Mouse (Mus musculus): ENCODE measurements around the gene Zfyve28. TPM values are rescaled to one million over a fixed set of nuclear protein-coding genes. Genes with fewer than 3 reads are reported as not detected.

Zfyve28 gene
- under 1 TPM; 0.42 to 0.59 TPM for total RNA-seq (2021)
- long read RNA-seq, experiment 1, partial matches to known transcripts: 0 of 2 reads
- long read RNA-seq, experiment 1, other reads (novel, unspliced or antisense): 1 of 2 reads
- long read RNA-seq, experiment 2: 0 reads

DNA sequence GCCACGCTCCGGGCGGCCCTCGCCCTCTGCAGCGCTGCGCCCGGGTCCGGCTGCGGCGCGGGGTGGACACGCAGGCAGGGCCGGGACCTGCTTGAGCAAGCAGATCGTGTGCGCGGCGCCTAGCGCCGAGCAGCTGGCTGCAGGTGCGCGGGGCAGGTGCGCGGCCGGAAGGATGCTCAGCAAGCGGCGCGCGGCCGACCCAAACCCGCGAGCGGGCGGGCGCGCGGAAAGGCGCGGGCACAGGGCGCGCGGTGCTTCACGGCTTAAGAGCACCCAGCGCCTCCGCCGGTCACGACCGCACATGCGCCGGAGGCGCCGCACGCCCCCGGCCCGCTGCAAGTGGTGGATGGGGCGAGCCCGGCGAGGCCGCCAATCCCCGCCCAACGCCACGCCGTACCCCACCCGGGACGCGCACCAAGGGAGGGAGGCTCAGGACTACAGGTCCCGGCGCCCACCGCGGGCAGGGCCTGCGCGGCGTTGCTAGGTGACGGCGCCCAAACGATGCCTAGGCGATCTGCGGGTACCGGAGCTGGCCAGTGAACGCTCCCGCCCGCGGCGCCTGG is at the start of gene Zfyve28, which contains the start of gene Cfap99:
Gene Zfyve28, minus strand, starts transcription at position 296 of the 563 bp plus-strand sequence.
Gene Cfap99, plus strand, starts transcription at position 447 of the 563 bp plus-strand sequence.
- DNase-seq: peak; percentile 73 to 76

DNA sequence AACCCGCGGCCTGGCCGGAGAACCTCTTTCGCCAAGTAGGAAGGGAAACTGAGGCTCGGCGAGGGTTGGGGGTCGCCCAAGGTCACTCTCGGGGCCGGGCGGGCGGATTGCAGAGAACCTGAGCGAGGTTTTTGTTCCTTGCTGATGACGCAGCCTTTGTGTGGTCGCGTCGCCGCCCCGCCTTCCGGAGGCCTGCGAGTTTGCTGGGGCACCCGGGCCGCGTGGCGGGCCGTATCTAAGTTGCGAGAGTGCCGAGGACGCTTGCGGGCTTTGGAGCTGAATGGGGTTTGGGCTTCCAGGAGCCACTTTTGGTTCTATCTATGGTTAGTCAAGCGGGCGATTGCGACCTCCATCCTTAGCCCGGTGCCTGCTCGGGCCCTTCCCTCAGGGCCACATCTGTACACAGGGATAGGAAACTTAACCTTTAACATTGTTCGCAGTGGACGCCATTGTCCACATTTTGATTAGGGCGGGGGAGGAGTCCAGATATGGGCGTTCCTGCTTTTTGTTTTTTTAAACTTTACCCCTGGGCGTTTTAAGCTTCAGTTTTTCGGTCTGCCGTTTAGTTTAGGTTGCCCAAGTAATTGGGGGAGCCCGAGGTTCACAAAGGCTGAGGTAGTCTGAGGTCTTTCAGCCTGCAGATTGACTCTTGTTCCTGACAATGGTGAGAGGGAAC is 48.7 kb upstream of the Zfyve28 start:
- peak; percentile 53 to 56 for DNase-seq

DNA sequence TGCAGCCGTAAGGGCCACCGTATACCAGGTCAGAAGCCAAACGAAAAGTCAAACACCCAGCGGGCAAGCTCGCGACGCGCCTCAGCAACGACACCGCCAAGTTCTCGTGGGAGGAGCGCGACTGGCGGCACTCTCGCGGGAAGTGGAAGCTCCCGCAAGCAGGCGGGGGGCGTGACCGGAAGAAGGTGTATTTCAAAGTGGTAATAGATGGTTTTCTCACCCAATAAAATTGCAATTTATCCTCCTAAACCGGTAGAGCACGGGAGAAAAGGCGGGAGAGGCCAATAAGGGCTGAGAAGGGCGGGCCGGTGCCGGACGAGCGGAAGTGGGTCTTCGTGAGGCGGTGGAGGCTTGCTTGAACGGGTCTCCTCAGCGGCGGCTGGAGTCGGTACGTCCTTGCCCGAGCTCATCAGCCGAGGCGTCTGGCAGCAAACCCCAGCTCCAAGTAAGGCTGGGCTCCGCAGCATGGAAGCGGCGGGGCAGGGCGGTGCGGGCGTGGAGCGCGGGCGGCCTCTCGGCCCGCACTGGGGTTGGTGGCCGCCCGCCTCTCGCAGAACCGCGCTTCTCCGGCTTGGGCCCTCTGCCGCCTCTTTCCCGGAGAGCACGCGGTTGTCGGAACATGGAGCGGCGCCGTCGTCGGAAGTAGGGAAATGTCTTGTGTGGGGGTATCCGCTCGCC is 48.0 kb upstream of the Zfyve28 start, which contains the start of gene Rnf4:
Gene Rnf4, plus strand, starts transcription at position 193 of the 678 bp plus-strand sequence.
- peak; percentile 99 for DNase-seq

DNA sequence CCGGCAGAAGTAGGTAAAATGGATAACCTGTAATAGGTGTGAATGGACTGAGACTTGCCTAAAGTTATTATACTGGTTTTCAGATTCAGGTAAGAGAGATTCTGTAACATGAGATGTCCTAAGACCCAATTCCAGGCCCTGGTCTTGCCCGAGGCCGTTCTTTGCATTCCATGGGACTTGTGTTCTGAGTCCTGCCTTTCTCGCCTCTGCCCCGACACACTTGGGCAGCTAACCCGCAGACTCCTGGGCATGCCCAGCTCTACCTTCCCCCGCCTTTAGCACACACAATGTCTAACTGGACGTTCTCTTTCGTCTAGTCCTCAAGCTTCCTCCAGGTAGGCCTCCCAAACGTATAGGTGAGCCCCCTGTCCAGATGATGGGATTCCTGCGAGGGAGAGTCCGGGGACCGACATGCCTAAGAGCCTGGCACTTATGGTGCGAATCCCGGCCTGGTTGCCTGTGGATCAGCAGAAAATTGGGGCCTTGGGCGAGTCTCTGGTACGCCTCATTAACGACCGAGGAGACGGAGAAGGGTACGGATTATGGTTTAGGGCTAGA is 47.4 kb upstream of the Zfyve28 start:
- no peak for DNase-seq

DNA sequence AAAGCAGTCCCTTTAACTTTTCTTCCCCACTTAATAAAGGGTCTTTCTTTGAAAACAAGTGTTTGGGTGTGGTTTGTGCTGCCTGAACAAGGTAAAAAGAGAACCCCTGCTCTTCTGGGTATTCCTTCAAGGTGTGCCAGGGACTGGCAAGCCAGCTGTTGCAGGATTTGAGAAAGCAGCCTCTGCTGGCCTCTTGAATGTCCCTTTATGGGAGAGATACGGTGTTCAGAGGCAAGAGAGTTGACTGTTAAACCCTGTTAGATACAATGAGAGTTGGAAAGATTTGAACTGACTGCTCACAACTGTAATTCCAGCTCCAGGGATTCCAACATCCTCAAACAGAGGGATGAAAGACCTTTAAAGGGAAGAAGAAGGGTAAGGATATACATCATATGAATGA is 45.8 kb upstream of the Zfyve28 start:
- no peak for DNase-seq

DNA sequence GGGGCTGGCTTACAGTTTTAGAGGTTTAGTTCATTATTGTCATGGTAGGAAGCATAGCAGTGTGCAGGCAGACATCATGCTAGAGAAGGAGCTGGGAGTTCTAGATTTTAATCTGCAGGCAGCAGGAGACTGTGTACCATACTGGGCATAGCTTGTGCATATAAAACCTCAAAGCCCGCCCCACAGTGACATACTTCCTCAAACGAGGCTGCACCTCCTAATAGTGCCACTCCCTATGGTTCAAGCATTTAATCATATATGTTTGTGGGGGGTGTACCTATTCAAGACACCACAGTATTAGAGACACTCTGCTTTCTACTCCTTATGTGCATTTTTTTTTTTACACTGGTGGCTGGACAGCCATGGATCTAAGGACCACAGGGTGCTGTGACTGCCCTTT is 41.9 kb upstream of the Zfyve28 start:
- DNase-seq: no peak

DNA sequence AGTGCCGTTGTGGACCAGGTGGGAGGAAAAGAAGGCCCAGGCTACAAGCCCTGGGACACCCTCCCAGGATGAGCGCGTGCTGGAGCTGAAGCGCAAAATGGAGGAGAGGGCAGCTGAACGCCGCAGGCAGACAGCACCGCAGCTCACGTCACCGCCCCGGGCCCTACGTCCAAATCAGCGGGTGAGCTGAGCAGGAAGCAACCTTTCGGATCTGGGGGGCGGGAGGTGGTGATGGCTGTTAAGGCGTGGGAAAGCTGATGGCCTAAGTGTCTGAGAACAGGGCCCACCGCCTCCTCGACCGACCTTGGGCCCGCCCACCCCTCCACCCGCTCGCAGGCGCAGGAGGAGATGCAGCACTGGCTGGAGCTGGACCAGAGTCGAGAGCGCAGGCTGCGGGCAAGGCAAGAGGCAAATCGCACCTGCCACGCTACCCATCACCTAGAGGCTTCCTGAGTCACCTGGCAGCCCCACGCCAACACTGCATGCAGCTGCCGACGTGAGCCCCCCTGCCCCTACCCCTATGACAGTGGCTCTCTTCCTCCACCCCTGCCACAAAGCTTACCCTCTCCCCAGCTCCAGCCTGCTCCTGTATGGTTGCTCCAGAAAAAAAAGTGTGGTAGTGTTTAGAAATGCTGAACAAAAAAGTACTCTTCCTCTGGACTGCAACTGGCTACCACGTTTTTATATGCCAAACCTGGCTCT is 38.8 kb upstream of the Zfyve28 start:
- DNase-seq: peak; percentile 10 to 22

DNA sequence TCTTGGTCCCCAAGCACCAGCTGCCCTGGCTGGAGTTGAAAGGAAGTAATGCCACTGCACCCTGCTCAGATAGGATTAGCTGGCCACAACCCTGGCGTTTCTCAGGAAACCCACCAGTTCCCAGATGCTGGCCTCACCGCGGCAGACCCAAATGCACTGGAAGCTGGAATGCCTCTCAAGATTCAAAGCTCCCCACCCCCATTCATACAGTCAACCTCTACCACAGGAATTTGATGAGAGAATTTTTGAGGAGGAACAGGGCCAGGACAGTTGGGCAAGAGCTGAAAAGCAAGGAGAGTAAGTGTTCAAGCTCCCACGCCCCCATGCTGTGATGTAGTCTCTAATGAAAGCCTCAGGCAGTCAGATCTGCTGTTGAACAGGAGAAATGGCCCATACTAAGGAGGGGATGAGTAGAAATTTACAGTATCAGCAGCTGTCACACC is 38.0 kb upstream of the Zfyve28 start:
- peak in 1 of 2 experiments; percentile 8 for DNase-seq

DNA sequence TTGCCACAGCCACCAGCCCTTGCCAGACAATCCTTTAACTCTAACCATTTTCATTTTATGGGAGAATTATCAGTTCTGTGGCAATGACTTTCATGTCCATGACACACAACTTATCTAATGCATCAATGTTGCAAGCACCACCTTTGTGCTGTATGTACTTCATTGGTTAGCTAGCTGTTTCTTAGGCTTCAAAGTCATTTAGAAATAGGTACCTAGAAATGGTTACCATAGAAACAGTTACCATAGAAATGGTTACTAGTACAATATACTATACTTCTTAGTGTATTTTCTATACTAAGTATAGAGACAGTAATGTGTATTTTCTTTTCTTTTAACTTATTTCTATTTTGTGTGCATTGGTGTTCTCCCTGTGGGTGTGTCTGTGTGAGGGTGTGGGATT is 37.0 kb upstream of the Zfyve28 start:
- no peak for DNase-seq

DNA sequence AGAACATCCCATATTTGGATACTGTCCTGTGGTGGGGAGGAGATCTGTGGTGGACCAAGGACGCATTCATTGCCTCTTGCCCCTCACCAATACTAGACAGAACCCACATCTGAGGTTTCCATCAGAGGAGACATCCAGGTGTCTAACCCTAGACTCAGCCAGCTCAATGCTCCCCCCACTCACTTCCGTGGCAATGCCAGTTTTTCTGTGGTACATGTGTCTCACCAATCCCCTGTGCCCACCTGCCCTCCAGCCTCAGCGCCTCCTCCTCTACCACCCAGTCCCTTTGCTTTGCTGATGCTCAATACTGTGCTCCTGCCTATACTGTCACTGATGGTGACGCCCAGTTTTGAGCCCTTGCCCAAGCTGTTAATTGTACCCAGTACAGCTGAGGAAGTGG is 33.0 kb upstream of the Zfyve28 start:
- DNase-seq: no peak

DNA sequence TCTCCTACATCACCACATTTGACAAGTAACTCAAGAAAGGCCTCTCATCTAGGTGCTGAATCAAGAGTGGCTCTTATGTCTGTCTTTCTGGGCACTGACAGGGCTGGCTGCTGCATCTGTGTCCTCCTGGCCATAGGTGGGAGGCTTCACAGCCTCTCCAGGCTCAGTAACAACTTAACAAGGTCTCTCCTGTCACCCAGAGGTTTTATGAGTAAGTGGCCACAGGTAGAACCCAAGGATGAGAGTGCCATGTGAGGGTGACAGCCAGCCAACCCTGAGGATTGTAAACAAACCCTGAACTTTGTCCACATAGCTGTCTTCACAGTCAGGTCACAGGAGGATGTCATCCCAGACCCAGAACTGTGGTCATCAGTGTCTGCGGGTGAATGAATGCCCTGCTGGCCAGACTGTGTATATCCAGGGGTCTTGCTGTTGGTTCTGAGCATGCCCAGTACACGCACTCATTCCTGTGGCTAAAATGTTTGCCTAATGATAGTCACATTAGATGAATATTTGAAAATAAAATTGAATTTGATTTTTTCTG is 31.3 kb upstream of the Zfyve28 start:
- DNase-seq: no peak

DNA sequence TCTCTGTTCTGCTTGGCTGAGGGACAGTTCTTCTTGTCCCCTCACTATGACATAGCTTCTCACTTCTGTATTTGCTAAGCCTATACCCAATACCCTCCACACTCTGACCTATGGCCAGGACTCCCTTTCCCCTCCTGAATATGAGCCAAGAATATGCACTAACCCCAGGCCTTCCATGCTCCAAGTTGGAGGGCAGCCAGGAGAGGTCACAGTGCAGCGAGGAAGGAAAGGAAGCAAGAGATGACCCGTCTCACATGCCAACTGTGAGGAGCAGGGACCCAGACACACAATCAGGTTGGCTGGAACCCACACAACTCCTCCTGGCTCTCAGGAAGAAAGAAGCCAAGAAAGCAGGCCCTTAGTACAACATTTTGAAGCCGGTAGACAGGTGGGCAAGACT is 20.8 kb upstream of the Zfyve28 start:
- DNase-seq: no peak

DNA sequence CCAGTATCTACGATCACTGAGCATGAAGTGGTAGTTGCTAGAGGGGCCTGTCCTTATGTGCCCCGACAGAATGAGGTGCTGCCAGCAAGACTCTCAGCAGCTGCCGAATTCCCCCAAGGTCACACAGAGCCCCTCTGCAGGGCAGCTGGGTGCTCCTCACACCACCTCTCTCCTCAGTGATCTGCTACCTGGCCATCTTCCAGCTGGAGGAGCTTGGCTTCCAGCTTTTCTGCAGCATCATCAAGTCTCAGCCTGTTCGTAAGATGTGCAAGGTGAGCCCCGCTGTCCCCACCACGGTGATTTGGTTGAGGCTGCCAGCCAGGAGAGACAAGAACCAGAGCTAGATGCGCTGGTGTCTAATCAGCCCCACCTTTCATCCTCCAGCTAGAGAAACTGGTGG is 14.1 kb upstream of the Zfyve28 start:
- no peak for DNase-seq

DNA sequence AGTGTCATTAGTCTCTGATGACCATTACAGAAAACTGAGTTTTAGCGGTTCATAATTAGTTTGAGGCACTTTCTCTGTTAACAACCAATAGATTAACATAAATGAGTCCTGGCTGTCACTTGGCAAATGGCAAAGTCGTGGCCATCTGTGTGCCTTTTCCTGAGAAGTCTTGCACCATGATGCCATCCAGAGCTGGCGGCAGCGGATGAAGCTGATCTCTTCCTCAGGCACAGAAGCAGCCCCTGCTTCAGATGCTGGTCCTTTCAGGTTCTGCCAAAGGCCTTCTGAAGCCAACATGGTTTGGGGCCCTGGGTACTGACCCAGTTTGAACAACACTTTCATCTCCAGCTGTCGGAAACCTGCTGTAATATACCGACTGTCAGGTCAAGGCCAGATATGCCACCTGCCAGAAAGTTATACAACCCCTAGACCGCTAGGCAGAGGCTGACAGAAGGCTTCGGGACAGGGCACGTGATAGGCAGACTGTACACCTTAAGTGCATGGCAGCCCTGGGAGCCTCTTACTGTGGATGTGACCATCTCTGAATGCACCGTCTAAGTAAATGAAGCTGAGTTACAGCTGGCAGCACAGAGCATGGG is 10.8 kb upstream of the Zfyve28 start:
- no peak for DNase-seq

DNA sequence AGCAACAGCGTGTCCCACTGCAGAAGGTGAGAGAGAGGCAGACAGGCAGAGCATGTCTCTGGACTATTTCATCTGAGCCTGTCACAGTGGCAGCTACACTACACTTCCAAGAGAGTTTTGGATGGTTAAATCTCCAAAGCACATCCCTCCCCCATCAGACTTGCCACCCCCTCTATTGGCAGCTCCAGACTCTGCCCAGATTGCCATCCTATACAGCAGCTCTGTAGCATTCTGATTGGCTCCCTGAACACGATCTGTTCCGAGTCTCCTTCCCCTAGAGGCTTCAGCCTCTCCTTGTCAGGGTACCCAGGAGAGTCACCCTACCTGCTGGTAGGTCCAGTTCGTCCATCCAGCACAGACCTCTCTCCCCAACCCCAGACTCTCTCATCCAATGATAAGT is 9.8 kb upstream of the Zfyve28 start:
- DNase-seq: no peak

DNA sequence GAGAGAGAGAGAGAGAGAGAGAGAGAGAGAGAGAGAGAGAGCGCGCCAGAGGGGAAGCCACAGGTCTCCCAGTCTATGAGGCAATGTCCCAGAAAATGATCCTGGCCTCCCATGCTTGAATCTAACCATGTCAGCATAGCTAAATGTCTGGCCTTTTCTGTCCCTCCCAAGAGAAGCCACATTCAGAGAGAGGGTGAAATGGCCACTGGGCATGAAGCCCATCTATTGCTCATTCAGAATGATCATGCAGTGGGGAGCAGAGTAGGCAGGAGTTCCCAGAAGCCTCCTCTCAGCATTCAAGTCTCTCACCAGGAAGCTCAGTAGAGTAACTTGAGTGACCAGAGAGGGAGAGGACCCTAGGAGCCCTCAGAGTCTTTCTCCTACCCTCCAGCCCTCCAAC is 6.9 kb upstream of the Zfyve28 start:
- DNase-seq: peak in 1 of 2 experiments; percentile 36

DNA sequence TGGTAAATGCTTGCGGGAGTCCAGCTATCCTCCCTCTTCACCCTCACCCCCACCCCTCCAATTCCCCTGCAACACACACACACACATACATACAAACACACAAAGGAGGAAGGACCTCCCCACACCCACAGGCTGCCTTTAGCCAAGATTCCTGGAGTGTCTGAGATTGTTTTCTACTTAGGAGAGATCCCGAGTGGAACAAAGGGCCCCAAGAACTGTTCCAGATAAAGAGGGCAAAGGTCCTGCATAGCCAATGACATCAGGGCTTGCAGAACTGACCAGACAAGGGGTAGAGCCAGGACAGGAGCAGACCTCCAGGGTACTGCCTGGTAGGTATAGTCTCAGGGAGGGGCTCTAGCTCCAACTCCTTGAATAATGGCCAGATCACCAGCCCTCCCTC is 6.4 kb upstream of the Zfyve28 start:
- peak in 1 of 2 experiments; percentile 56 for DNase-seq

DNA sequence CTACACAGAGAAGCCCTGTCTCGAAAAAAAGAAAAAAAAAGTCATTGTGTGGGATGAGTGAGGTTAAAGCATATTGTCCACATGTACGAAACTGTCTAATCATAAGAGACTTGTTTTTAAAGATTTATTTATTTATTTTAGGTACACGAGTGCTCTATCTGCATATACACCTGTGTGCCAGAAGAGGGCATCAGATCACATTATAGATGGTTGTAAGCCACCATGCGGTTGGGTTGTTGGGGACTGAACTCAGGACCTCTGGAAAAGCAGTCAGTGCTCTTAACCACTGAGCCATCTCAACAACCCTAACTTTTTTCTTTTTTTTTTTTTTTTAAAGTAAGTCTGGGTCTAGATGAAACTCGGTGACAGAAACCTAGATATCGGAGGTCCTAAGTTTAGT is 5.1 kb upstream of the Zfyve28 start:
- no peak for DNase-seq

DNA sequence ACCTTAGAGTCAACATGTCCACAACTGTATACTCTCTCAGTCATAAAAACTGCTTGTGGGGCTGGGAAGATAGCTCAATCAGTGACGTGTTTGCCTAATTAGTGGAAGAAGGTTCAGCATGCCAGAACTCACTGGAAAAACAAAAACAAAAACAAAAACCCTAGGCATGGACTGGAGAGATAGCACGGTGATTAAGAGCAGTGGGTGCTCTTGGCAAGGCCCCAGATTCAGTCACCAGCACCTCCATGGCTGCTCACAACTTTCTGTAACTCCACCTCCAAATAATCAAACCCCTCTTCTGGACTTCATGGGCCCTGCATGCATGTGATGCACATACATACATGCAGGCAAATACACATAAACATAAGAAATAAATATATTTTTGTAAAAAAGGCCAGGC is 1.0 kb upstream of the Zfyve28 start:
- DNase-seq: no peak

DNA sequence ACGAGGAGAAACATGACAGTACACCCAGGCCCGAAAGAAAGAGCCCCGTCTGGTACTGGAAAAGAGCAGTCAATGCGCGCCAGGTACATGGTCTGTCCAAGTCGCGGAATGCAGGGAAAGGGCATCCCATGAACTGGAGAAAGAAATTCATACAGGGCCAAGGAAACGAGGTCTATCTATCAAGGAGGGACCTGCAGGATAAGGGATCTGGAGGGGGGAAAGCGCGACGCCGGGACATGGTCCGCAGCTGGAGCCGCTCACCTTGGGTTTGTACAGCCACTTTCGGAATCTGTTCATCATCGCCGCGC is 457 bp downstream of the Zfyve28 start:
- no peak for DNase-seq

DNA sequence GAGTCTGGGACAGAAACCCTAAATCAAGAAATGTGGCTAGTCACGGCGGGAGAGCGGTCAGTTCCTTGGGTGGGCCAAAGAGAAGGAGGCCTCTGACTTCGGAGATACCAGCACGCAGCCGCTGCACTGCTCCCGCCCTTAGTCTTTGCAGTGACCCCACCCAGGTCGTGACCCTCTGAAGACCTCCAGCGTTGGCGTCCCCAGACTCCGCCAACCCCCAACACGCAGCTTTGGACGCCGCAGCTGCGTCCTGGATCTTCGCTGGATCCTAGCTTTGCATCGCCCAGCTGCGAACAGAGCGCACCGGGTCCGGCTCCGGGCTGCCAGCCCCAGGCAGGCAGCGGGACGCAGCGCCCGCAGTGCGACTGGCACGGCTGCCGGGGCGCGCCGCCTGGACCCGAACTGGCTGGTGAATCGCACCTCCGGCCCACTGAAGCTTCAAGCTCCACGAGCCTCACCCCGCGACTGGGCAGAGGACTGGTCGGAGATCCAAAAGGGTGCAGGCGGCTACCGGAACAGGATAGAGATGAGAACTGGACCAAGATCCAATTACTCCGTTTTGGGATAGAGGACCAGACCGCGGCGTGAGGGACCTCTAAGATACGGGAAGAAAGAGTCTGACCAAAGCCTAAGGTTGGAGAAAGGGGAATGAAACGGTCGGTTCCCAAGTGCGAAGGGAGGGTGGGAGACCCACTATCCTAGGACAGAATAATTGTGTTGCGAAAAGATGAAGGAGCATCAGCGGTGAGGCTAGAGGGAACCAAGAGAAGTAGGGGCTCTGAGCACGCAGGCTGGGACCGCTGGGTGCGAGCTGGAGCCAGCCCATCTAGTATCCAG is 1.0 kb downstream of the Zfyve28 start:
- peak in 1 of 2 experiments; percentile 15 for DNase-seq

Measured in heart, adult 18-20 months (tissue).